Mouse (Mus musculus) kidney, adult 11 months (tissue): ENCODE results near the gene Smim23.

ENCODE experiments used
- DNase-seq: peaks from one replicate; pipeline ENCODE4 v3.0.0; 2022

The Smim23 gene

DNA sequence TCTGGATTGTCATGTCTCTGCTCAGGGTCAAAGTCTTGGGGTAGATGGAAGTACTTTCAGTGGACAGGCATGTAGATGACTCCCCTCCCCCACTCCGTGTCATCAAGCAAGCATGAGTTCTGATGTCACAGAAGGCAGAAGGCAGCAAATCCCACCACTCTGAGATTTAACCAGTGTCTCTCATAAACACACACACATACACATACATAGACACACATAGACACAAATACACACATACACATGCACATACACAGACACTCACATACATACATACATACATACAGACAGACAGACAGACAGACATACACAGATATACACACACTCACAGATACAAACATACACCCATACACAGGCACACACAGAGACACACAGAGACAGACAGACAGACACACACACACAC lies at the start of gene Smim23:
Gene Smim23 (minus strand): TSS at position 101 of the 400 bp plus-strand sequence.
- no peak for DNase-seq

DNA sequence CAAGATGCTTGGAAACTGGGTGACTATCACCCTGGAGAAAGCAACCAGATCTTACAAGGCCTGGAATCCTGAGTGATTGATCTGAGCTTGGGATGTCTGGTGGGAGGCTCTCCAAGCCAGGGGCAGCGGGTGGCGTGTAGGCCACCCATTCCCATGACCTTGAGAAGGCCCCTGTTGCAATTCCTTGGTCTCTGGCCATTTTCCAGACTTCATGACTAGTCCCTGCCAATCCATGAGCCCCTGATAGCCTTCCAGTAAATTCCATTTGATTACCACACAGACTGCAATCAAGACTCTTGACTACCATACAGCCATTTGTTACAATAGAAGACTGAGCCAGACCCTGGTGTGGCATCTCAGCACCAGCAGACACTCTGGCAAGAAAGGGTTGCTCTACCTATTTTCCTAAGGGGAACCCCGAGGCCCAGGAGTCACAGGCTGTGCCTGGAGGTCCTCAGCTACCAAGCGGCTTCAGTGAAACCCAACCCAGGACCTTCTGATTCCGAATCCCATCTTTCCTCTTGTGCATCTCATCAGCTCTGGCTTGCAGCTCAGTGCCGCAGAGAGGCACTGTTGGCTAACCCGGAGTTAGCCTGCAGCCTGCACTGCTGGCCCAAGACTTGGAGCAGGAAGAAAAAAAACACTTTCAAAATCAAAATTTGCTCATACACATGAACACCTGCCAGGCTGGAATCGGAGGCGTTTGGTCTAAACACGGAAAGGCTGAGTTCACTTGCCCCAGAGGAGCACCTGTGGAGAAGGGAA lies 44.4 kb upstream of the Smim23 start:
- no peak for DNase-seq

DNA sequence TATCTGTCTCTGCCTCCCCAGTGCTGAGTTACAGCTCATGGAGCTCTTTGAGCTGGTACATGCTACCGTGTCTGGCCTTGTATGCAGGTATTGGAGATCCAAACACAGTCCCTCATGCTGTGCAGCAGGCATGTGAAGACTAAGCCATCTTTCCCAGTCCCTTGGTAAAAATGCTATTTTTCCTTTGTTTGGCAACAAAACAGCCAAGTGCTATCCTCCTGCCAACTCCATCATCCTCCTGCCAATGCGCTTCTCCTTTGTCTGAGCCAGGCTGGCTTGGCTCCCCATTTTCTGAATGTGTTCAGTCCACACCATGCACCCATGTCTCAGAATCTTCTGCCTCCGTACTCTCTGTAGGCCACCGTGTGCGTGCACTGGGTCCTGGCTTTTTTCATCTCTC lies 40.2 kb upstream of the Smim23 start:
- no peak for DNase-seq

- DNase-seq = no peak
These were observed 33.0 kb upstream of the Smim23 start for GRCm38 (mm10) chr11:32857418-32857879.

GRCm38 (mm10) chr11:32846682-32847222 lies 22.3 kb upstream of the Smim23 start:
- no peak for DNase-seq

DNA sequence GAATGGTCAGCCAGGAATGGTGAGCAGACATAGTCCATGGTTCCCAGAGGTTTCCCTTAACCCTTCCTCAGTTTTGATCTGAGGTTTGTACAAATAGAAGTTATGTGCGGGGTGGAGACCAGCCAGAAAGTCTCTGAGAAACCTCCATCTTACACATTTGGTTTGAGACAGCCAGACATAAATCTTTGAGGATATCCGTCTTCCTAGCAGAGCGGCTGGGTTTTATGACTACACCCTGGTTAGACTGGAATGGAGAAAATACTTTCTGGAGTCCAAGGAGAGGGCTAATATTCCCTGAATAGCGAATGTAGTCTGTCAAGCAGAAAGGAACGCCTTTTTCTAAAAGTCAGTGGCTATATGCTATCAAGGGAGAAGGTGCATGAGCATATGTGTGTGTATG lies 16.8 kb upstream of the Smim23 start:
- no peak for DNase-seq

- no peak for DNase-seq
These were observed 15.9 kb upstream of the Smim23 start for GRCm38 (mm10) chr11:32840256-32840655.

DNA sequence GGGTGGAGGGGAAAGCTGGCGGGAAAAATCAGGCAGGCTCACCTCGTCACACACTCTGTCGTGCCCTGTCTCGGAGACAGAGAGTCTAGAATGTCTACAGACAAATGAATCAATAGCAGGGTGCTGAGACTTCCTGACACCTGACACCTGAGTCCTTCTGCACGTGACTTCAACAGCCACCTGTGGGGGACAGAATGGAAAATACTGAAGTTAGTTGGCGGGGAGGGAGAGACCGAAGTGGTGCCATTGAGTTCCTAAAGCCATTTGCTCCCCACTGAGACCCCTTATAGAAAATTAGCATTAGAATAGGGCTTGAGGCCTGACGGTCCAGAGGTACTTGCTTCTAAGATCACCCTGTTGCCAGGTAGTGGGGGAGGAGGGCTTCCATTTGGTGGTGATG lies 10.6 kb upstream of the Smim23 start:
- no peak for DNase-seq

GRCm38 (mm10) chr11:32834367-32834918 lies 10.0 kb upstream of the Smim23 start:
- DNase-seq = no peak

- DNase-seq = no peak
These were observed 6.8 kb downstream of the Smim23 start for GRCm38 (mm10) chr11:32817566-32817965.

- no peak for DNase-seq
These were observed 10.1 kb downstream of the Smim23 start for GRCm38 (mm10) chr11:32814286-32814685.

DNA sequence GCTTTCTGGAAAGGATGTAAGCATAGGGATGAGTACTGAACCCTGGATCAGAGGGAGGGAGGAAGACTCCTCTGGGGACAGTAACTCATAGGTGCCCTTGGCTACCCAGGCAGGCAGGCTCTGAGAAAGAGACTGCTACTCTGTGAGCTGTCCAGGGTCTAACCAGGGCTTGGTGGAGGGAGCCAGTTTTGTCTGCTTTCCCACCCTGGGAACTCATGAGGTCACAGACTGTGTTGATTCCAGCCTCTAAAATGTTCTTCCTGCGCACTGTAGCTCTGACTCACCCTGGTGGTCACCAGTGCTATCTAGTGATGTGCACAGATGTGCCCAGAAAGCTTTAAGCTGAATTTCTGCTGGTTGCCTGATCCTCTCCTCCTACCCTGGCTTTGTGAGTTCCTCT lies 15.3 kb downstream of the Smim23 start:
- no peak for DNase-seq

DNA sequence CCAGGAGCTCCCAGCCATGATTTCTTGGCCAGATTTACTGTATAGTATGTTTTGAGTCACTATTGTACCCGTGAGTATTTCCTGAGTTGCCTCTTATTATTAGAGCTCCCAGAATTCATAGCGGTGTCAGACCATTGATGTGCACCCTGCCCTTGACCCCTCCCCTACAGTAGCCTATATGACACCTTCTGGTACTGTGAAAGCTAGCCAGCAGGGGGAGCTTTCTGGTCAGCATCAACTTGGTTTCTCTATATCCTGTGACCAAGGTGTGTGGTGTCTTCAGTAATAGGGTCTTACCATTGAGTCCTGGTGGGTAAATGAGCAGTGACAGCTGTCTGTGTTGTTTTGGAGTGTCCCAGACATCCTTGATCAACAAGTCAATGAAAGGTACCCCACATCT lies 18.4 kb downstream of the Smim23 start:
- no peak for DNase-seq

- no peak for DNase-seq
These were observed 20.7 kb downstream of the Smim23 start for GRCm38 (mm10) chr11:32803658-32804057.

DNA sequence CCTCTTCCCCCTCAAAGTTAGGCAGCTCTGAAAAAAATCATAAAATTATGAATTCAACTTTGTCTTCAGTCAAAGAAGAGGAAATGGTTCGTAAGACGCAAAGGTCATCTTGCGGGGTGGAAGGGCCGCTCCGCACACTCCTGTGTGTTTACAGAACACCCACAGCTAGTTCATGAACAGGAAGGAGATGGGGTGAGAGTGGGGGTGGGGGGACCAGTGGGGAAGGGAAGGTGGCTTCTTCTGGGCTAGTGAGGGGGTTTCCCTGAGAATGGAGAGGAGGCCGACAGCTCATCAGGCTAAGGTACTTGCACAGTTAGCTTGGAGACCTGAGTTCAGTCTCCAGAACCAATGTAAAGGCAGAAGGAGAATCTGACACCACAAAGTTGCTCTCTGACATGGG lies 22.7 kb downstream of the Smim23 start:
- no peak for DNase-seq

- DNase-seq = no peak
These were observed 23.5 kb downstream of the Smim23 start for GRCm38 (mm10) chr11:32800929-32801375.

DNA sequence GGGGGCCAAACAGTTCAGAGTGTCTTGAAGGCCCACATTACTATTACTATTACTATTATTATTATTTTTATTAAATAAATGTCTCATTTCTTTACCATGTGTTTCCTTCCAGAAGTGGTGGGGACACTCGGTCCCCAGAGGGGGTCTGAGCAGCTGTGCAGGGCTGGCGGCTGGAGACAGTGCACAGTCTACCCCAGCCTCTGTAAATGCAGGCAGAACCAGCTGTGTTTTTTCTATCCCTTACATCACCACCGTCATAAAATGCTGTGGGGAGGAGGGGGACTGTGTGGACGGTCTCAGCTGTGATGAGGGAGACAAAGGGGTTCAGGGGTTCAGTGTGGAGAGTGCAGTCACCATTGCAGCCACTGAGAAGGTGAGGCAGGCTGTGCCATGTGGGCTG lies 26.0 kb downstream of the Smim23 start:
- DNase-seq = no peak

DNA sequence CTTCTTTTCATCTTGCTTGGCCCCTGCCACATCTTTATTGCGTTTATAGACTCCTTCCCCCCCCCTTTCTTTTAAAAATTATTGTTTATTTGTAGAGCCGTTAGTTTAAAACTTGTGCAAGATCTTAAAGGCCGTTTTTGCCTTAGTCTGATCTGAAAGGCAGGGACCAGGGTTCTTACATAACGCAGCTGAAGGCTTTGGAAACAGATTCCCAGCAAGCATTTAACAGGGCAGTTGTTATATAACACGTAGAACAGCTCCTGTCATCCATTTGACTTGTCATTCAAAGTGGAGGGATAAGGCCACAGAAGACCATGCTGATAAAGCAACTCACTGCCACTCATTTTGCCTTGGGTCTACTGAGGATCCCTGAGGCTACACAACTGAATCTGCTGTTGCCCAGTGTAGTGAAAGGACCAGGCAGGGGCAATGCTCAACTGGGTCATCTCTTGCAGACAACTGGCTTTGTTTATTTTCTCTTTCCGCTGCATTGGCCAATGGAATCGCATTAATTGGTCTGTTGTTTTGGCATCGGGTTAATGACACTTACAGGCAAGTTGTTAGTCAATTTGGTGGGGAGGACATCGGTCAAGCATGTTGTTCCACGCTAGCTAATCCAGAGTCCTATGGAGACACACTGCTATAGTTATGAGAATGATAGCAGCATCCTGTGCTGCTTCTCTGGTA lies 29.5 kb downstream of the Smim23 start:
- no peak for DNase-seq

GRCm38 (mm10) chr11:32786201-32786600 lies 38.2 kb downstream of the Smim23 start:
- no peak for DNase-seq

DNA sequence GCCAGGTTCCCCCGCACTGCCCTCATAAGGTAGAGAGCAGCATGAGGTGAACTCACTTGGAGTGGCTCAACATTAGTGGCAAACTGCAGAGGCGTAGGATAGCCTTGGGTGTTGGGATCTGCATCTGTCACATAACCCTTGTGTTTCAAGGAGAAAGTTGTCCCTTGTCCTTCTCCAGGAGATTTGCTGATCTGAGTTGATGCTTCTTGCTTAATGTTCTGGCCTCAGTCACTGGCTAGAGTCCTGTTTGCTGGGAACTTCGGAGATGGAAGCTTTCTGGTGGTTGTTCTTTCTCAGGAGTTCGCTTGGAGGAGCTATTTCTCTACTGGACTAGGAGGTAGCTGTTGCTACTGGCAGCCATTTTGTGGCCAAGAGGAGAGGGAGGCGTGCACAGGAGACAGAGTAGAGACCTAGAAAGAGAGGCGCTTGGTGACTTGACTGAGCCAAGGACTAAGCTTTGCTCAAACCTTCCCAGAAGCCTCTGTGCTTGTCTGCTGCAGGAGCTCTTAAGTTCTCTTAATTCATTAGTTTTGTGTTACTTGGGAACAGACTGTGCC lies 38.7 kb downstream of the Smim23 start:
- no peak for DNase-seq

DNA sequence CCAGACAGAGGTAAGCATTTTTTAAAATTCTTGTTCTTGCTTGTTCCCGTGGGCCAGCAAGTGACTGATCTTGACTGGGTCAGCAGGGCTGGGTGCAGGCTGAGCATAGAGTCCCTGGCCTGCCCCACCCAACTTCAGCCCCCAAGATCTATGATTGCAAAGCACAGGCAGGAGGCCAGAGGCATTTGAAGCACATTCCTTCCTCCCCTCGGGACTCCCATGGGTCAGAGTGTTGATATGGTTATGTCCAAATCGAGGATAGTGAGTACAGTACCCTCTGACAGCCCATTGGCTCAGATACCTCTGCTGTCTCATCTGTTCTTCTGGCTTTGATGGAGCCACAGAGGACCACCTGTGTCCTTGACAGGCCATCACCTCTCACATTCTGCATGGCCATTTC lies 41.7 kb downstream of the Smim23 start:
- DNase-seq = no peak

DNA sequence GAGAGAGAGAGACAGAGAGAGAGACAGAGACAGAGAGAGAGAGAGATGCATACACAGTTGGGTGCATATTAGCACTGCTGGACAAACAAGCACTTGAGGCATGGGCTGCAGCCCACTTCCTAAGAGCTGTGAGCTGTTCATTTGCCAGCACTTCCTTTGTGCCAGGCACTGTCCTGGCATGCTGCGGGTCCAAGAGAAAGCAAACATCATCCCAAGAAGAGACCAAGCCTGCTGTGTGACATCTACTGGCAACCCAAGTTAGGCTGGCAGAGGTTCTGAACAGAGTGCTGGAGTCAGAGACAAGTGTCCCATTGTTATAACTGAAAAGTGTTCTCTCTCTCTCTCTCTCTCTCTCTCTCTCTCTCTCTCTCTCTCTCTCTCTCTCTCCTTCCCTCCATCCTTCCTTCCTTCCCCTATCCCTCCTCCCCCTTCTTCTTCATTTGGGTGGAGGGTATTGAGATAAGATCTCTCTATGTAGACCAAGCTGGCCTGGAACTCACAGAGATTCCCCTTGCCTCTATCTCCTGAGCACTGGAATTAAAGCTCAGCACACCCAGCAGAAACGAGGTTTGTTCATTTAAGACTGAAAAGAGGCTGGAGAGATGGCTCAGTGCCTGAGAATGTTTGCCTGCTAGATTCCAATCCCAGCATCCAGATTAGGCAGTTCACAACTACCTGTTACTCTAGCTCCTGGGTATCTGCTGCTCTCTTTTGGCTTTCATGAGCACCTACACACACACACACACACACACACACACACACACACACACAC lies 42.6 kb downstream of the Smim23 start:
- no peak for DNase-seq
